Mouse (Mus musculus): ENCODE data around the gene Vps37c. TPM values are rescaled to one million over a fixed set of nuclear protein-coding genes. Genes with fewer than 3 reads are reported as not detected.

Gene Vps37c
- total and polyA plus RNA-seq, 3 experiments, result 8.1 to 11.9 TPM; not detected in 1

DNA sequence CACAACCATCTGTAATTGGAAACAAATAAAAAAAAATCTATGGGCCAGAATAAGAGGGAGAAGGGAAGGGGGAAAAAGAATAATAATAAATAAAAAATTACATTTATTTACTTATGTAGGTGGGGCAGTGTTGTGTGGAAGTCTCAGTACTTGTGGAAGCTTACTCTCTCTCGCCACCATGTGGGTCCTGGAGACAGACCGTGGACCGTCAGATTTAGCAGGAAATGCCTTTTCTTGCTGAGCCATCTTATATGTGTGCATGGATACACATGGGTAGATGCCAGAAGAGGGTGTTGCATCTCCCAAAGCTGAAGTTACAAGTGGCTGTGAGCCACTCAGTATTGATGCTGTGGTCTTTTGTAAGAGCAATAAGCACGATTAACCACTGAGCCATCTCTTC, 7.0 kb upstream of the Vps37c start:
- no peaks in the 10 kb centered on the region for H3K9me3 ChIP-seq (replicated peaks; ENCODE audit: insufficient read depth, low read length)
- H3K9ac ChIP-seq (ENCODE audit: control insufficient read depth, low read depth, low read length, poor library complexity, severe bottlenecking), result no peak overlapping the region
- H3K27me3 ChIP-seq (ENCODE audit: control insufficient read depth in 1 of 2, insufficient read depth in 2 of 2, low read length in 2 of 2), result peaks cover 18 to 20% of the 10 kb centered on the region in 2 experiments
- no peak overlapping the region for H3K4me3 ChIP-seq (ENCODE audit: control insufficient read depth in 1 of 2, insufficient read depth in 1 of 2, low read depth in 2 of 2, low read length in 2 of 2)
- no peak overlapping the region for H3K27ac ChIP-seq (ENCODE audit: control insufficient read depth, low read depth, low read length)
- H3K4me1 ChIP-seq (ENCODE audit: control insufficient read depth in 1 of 2, insufficient read depth in 2 of 2, low read length in 2 of 2), result peaks cover 0 to 10% of the 10 kb centered on the region in 2 experiments; a peak in 2 of 4 replicates
- TF ChIP-seq POLR2AphosphoS2 (IDR thresholded peaks at IDR 0.05; ENCODE audit: low read length) (no peak), SIN3A (IDR thresholded peaks at IDR 0.05; ENCODE audit: low read length) (no peak), NRF1 (IDR thresholded peaks at IDR 0.05; ENCODE audit: insufficient read depth, low read depth, low read length, poor library complexity, severe bottlenecking) (no peak), RAD21 (IDR thresholded peaks at IDR 0.05; ENCODE audit: low read depth, low read length) (peak; percentile 4; the same call in 1 of the 2 replicates), CHD1 (IDR thresholded peaks at IDR 0.05; ENCODE audit: low read depth, low read length) (no peak), SMC3 (IDR thresholded peaks at IDR 0.05; ENCODE audit: low read depth, low read length) (0 out of 2 replicates have a peak, but pooled peaks have one; percentile 5)
- peaks cover 0 to 9% of the 10 kb centered on the region in 2 experiments; a peak in 2 of 4 replicates for H3K36me3 ChIP-seq (ENCODE audit: control insufficient read depth in 1 of 2, insufficient read depth in 2 of 2, low read length in 2 of 2)
- DNase-seq (ENCODE audit: low read depth, low spot score), result peak; percentile 32
- H3K79me2 ChIP-seq (ENCODE audit: control insufficient read depth, insufficient read depth, low read length, poor library complexity), result no peaks in the 10 kb centered on the region

GRCm38 (mm10) chr19:10685081-10685480, 3.5 kb upstream of the Vps37c start:
- peaks cover 0 to 10% of the 10 kb centered on the region in 2 experiments; a peak in 2 of 4 replicates for H3K36me3 ChIP-seq (ENCODE audit: control insufficient read depth in 1 of 2, insufficient read depth in 2 of 2, low read length in 2 of 2)
- H3K27ac ChIP-seq (ENCODE audit: control insufficient read depth, low read depth, low read length), result no peak overlapping the region
- peaks cover 18 to 20% of the 10 kb centered on the region in 2 experiments for H3K27me3 ChIP-seq (ENCODE audit: control insufficient read depth in 1 of 2, insufficient read depth in 2 of 2, low read length in 2 of 2)
- H3K9me3 ChIP-seq (replicated peaks; ENCODE audit: insufficient read depth, low read length), result no peaks in the 10 kb centered on the region
- TF ChIP-seq CHD1 (IDR thresholded peaks at IDR 0.05; ENCODE audit: low read depth, low read length), result no peak
- TF ChIP-seq BHLHE40 (IDR thresholded peaks at IDR 0.05; ENCODE audit: borderline replicate concordance, low read depth, low read length), result no peak
- no peak for TF ChIP-seq GABPA (IDR thresholded peaks at IDR 0.05; ENCODE audit: low read depth, low read length)
- TF ChIP-seq EP300 (IDR thresholded peaks at IDR 0.05; ENCODE audit: low read depth in 1 of 2, low read length in 2 of 2), result no peak
- no peak for TF ChIP-seq USF2 (IDR thresholded peaks at IDR 0.05; ENCODE audit: borderline replicate concordance in 1 of 2, insufficient read depth in 1 of 2, low read depth in 1 of 2, low read length in 2 of 2)
- no peak overlapping the region for H3K9ac ChIP-seq (ENCODE audit: control insufficient read depth, low read depth, low read length, poor library complexity, severe bottlenecking)
- DNase-seq (ENCODE audit: low read depth, low spot score), result no peak
- H3K4me3 ChIP-seq (ENCODE audit: control insufficient read depth in 1 of 2, insufficient read depth in 1 of 2, low read depth in 2 of 2, low read length in 2 of 2), result no peak overlapping the region
- H3K79me2 ChIP-seq (ENCODE audit: control insufficient read depth, insufficient read depth, low read length, poor library complexity), result peaks cover 14% of the 10 kb centered on the region
- peaks cover 0 to 11% of the 10 kb centered on the region in 2 experiments; a peak in 3 of 4 replicates for H3K4me1 ChIP-seq (ENCODE audit: control insufficient read depth in 1 of 2, insufficient read depth in 2 of 2, low read length in 2 of 2)

DNA sequence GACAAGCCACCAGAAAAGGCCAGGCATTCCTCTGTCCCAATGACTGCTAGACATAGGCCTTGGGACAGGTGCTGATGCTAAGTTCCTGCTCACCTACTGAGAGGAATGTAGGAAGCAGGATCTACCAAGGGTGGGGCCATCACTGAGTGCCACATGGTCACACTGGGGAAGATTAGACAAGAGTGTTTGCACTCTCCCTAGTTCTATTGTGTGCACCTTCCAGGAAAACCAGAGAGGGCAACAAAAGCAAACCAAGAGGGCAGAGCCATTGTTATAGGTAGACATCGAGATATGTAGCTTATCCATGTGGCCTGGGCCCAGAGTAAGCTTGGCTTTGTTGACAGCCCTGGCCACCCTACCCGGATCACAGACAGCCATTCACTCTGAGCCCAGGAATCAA, 2.8 kb upstream of the Vps37c start:
- DNase-seq (ENCODE audit: low read depth, low spot score), result no peak
- no peak overlapping the region for H3K4me3 ChIP-seq (ENCODE audit: control insufficient read depth in 1 of 2, insufficient read depth in 1 of 2, low read depth in 2 of 2, low read length in 2 of 2)
- no peak overlapping the region for H3K27ac ChIP-seq (ENCODE audit: control insufficient read depth, low read depth, low read length)
- no peak overlapping the region for H3K9ac ChIP-seq (ENCODE audit: control insufficient read depth, low read depth, low read length, poor library complexity, severe bottlenecking)
- peaks cover 16% of the 10 kb centered on the region for H3K79me2 ChIP-seq (ENCODE audit: control insufficient read depth, insufficient read depth, low read length, poor library complexity)
- H3K4me1 ChIP-seq (ENCODE audit: control insufficient read depth in 1 of 2, insufficient read depth in 2 of 2, low read length in 2 of 2), result peaks cover 2 to 11% of the 10 kb centered on the region in 2 experiments
- TF ChIP-seq TBP (IDR thresholded peaks at IDR 0.05; ENCODE audit: low read depth, low read length), result no peak
- no peak for TF ChIP-seq E2F4 (IDR thresholded peaks at IDR 0.05; ENCODE audit: borderline replicate concordance, low read depth, low read length)
- no peak for TF ChIP-seq POLR2AphosphoS2 (IDR thresholded peaks at IDR 0.05; ENCODE audit: low read length)
- TF ChIP-seq USF2 (IDR thresholded peaks at IDR 0.05; ENCODE audit: borderline replicate concordance in 1 of 2, insufficient read depth in 1 of 2, low read depth in 1 of 2, low read length in 2 of 2), result no peak
- TF ChIP-seq TCF12 (IDR thresholded peaks at IDR 0.05; ENCODE audit: low read depth, low read length), result no peak
- no peak for TF ChIP-seq ZC3H11A (IDR thresholded peaks at IDR 0.05; ENCODE audit: low read depth, low read length)
- no peaks in the 10 kb centered on the region for H3K9me3 ChIP-seq (replicated peaks; ENCODE audit: insufficient read depth, low read length)
- H3K27me3 ChIP-seq (ENCODE audit: control insufficient read depth in 1 of 2, insufficient read depth in 2 of 2, low read length in 2 of 2), result peaks cover 18 to 20% of the 10 kb centered on the region in 2 experiments
- peaks cover 0 to 13% of the 10 kb centered on the region in 2 experiments; a peak in 2 of 4 replicates for H3K36me3 ChIP-seq (ENCODE audit: control insufficient read depth in 1 of 2, insufficient read depth in 2 of 2, low read length in 2 of 2)

All from MEL (cell line).